8 mouse cellular contexts compared by ENCODE assay signal in the genomic region with DNA sequence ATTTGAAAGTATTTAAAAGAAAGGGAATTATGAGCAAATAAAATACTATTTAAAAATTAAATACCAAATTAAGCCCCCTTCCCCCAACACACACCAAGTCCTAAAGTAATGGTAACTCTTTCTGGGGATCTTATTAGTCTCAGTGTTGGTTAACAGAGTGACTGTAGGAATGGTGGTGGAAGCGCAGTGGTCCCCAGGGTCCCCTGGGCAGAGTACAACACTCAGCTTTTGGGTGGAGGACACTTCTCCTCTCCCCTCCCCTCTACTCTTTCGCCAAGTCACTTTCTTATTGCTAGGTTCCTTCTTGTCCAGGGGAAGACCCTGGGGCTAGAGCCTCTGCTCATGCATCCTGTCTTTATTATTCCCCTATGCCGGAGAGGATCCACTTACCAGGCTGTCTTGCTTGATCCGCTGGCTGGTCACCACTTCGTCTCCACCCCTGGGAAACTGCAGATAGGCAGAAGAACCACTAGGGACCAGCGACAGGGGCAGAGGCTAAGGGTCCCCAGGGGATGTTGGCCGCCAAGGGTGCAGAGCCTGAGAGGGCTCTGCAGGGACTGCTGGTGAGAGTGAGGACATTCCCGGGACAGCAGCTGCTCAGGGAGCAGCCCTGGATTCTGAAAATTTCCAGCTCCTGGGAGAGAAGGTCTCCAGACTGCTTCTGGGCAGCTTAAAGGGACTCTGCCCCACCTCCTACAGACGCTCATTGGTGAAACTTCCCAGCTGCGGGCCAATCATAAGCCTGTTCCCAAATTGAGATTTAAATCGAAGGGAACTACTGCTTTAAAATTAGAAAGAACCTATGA.
DNase-seq lines count a peak whose midpoint lies in the region; ATAC-seq and TF ChIP-seq lines count a peak whose summit lies in the region.

No protein-coding gene starts in this region.

- TF ChIP-seq CTCF in heart, adult 2 months (IDR thresholded peaks at IDR 0.05), result peak; percentile 57
- no peak for TF ChIP-seq CTCF in small intestine, adult 2 months (IDR thresholded peaks at IDR 0.05; ENCODE audit: extremely low read depth, insufficient read length, insufficient replicate concordance, low read depth, low read length)

- no peaks in the 10 kb centered on the region for H3K9me3 ChIP-seq in embryonic facial prominence, embryonic 12.5 days
- H3K9me3 ChIP-seq in midbrain, embryonic 11.5 days (ENCODE audit: control insufficient read depth, low read length), result no peaks in the 10 kb centered on the region

- H3K27ac ChIP-seq in embryonic facial prominence, embryonic 12.5 days, result no peak overlapping the region
- H3K27ac ChIP-seq in heart, adult 2 months, result peak overlapping the region; percentile 61
- no peak overlapping the region for H3K27ac ChIP-seq in midbrain, embryonic 11.5 days (ENCODE audit: low read depth, low read length)
- H3K27ac ChIP-seq in small intestine, adult 2 months (ENCODE audit: insufficient read depth, low read depth, low read length), result peak overlapping the region; percentile 17; the same call in 1 of the 2 replicates

- H3K4me1 ChIP-seq in embryonic facial prominence, embryonic 12.5 days, result peaks cover 11% of the 10 kb centered on the region
- H3K4me1 ChIP-seq in heart, adult 2 months (ENCODE audit: control insufficient read depth, insufficient read depth, low read length), result peaks cover 3% of the 10 kb centered on the region; the same call in 1 of the 2 replicates
- no peaks in the 10 kb centered on the region for H3K4me1 ChIP-seq in midbrain, embryonic 11.5 days (ENCODE audit: control insufficient read depth, insufficient read depth, low read length)
- no peaks in the 10 kb centered on the region for H3K4me1 ChIP-seq in small intestine, adult 2 months (ENCODE audit: control insufficient read depth, insufficient read depth, insufficient read length, low read length)

- H3K36me3 ChIP-seq in embryonic facial prominence, embryonic 12.5 days, result no peaks in the 10 kb centered on the region
- H3K36me3 ChIP-seq in heart, adult 2 months (ENCODE audit: control insufficient read depth, insufficient read depth, low read length), result no peaks in the 10 kb centered on the region
- H3K36me3 ChIP-seq in midbrain, embryonic 11.5 days (ENCODE audit: control insufficient read depth, insufficient read depth, low read length), result no peaks in the 10 kb centered on the region
- H3K36me3 ChIP-seq in small intestine, adult 2 months (ENCODE audit: control insufficient read depth, insufficient read depth, low read length), result no peaks in the 10 kb centered on the region

- peak; percentile 43 to 45 for DNase-seq in adrenal gland, adult 18-20 months (ENCODE audit: low spot score in 2 of 2)
- DNase-seq in heart, adult 2 months, result peak; percentile 73 to 75
- peak; percentile 33 for DNase-seq in kidney, adult 11 months
- DNase-seq in left cerebral cortex, postnatal 36 days (ENCODE audit: low spot score in 2 of 2), result peak; percentile 73 to 81
- peak; percentile 92 for DNase-seq in midbrain, embryonic 11.5 days (ENCODE audit: low spot score, missing footprints)
- no peak for DNase-seq in spleen, postnatal 14 days (ENCODE audit: low spot score in 2 of 2)

- no peaks in the 10 kb centered on the region for H3K79me2 ChIP-seq in heart, adult 2 months (replicated peaks; ENCODE audit: control insufficient read depth, insufficient read depth, low read length)

- peak; percentile 56; the same call in 1 of the 2 replicates for ATAC-seq in embryonic facial prominence, embryonic 12.5 days (ENCODE audit: insufficient number of reproducible peaks, insufficient read depth, low FRiP score, low TSS enrichment)
- peak; percentile 70 for ATAC-seq in midbrain, embryonic 11.5 days (ENCODE audit: low FRiP score)

- peak overlapping the region; percentile 59 for H3K9ac ChIP-seq in embryonic facial prominence, embryonic 12.5 days
- H3K9ac ChIP-seq in heart, adult 2 months (ENCODE audit: low read depth, low read length), result peak overlapping the region; percentile 52
- no peak overlapping the region for H3K9ac ChIP-seq in midbrain, embryonic 11.5 days (ENCODE audit: low read length)

- 12% methylated on average over 11 of the region's 11 CpGs for WGBS in embryonic facial prominence, embryonic 12.5 days
- 8% methylated on average over 11 of the region's 11 CpGs for WGBS in heart, adult 2 months
- WGBS in midbrain, embryonic 11.5 days, result 11% methylated on average over 11 of the region's 11 CpGs
- 13% methylated on average over 11 of the region's 11 CpGs for WGBS in small intestine, adult 2 months

- peak overlapping the region; percentile 35 for H3K4me3 ChIP-seq in embryonic facial prominence, embryonic 12.5 days
- peak overlapping the region; percentile 54 for H3K4me3 ChIP-seq in heart, adult 2 months
- peak overlapping the region; percentile 12 for H3K4me3 ChIP-seq in midbrain, embryonic 11.5 days (ENCODE audit: low read depth, low read length)
- peak overlapping the region; percentile 63 for H3K4me3 ChIP-seq in small intestine, adult 2 months (ENCODE audit: low read depth, low read length)

- H3K27me3 ChIP-seq in embryonic facial prominence, embryonic 12.5 days, result no peaks in the 10 kb centered on the region
- no peaks in the 10 kb centered on the region for H3K27me3 ChIP-seq in heart, adult 2 months (ENCODE audit: control insufficient read depth, insufficient read depth, low read length)
- no peaks in the 10 kb centered on the region for H3K27me3 ChIP-seq in midbrain, embryonic 11.5 days (ENCODE audit: control insufficient read depth, insufficient read depth, low read length)
- no peaks in the 10 kb centered on the region for H3K27me3 ChIP-seq in small intestine, adult 2 months (ENCODE audit: control insufficient read depth, insufficient read depth, low read length)

- TF ChIP-seq POLR2A in heart, adult 2 months (IDR thresholded peaks at IDR 0.05; ENCODE audit: insufficient read depth, low read depth, low read length), result peak; percentile 75
- TF ChIP-seq POLR2A in small intestine, adult 2 months (IDR thresholded peaks at IDR 0.05; ENCODE audit: low read depth, low read length), result peak; percentile 42; the same call in 1 of the 2 replicates

- H3K4me2 ChIP-seq in embryonic facial prominence, embryonic 12.5 days (replicated peaks), result peak overlapping the region; percentile 61
- peak overlapping the region; percentile 42 for H3K4me2 ChIP-seq in midbrain, embryonic 11.5 days

- TF ChIP-seq EP300 in heart, adult 2 months (IDR thresholded peaks at IDR 0.05; ENCODE audit: insufficient read depth, low read depth, low read length), result no peak

- intact Hi-C loops in heart, adult 2 months (cut with DNase I), result loop anchor here (5.0 kb wide), 1 partner anchor 52 kb away; no protein-coding TSS in a partner anchor
- intact Hi-C loops in left cerebral cortex, postnatal 36 days (cut with DNase I), result loop anchor here (5.0 to 10.0 kb wide), 3 partner anchors 60 to 193 kb away; no protein-coding TSS in a partner anchor

Comparison
In these comparisons a context has a peak if more than half of its experiments do, and no peak if none do; other contexts are left out.
1. DNase-seq: peak in adrenal gland, adult 18-20 months (2 of 2), heart, adult 2 months (2 of 2), kidney, adult 11 months (single experiment), left cerebral cortex, postnatal 36 days (2 of 2) and midbrain, embryonic 11.5 days (single experiment); none in spleen, postnatal 14 days (0 of 2).
2. H3K27ac ChIP-seq: peak in heart, adult 2 months (single experiment) and small intestine, adult 2 months (single experiment); none in embryonic facial prominence, embryonic 12.5 days (single experiment) and midbrain, embryonic 11.5 days (single experiment).
3. H3K4me3 ChIP-seq: peak in every context shown above with its lines; median percentile 63 in small intestine, adult 2 months; 54 in heart, adult 2 months; 35 in embryonic facial prominence, embryonic 12.5 days; 12 in midbrain, embryonic 11.5 days.